Mouse (Mus musculus) heart, adult 9 months (tissue): Measurements from ENCODE around the gene Olfr981.
"Not testable (repeated sequence)": the region's sequence is repeated elsewhere in the genome, so short reads cannot be mapped to it uniquely, and the experiment has no call there.

ENCODE experiments used
- DNase-seq, 2 experiments: peaks; one replicate each; pipeline ENCODE4 v3.0.0; 2022; ENCODE audit warnings: low spot score in 2 of 2

The Olfr981 gene

DNA sequence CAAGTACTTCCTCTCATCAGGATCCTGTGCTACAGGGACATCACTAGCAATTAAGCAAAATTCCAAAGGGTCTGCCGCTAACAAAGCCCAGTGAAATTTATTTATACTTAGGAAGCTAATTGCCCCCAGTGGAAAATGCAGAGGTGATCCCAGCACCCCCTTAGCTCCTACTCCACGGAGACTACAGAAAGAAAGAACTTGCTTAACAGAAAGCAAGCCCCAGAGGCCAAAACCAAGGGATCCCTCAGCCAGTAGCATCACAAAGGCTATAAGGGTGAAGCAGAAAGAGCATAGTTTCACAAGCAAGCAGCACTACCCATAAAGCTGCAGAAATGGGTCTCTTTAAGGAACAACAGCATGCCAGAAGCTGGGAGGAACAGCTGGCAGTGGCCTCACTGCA, at the start of gene Olfr981:
Olfr981 (plus strand) TSS at position 301 of the 400 bp plus-strand sequence.
- DNase-seq = no peak

DNA sequence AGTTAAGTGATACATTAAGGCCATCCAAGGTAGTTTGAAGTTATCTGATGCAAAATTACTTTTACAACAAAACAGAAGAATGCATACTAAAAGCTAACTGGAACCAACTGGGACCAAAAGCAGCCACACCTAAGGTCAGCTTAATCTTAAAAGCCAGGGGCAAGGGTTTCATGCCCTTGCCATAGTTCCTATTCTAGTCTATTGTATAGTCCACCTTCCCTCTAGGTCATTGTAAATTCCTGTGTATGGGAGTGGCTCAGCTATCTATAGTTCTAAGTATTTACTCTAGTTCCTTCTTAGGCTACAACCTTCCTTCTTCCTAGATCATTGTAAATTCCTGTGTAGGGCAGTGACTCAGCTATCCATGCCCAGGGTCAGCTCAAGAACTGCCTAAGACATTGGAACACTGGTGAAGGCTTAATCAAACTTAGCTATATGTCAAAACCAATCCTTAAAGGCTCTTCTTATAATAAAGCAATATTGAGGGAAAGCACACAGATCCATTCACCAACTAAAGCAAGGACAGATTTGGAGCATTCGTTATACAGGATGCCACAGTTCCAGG, 44.6 kb upstream of the Olfr981 start:
- DNase-seq = not testable (repeated sequence)

DNA sequence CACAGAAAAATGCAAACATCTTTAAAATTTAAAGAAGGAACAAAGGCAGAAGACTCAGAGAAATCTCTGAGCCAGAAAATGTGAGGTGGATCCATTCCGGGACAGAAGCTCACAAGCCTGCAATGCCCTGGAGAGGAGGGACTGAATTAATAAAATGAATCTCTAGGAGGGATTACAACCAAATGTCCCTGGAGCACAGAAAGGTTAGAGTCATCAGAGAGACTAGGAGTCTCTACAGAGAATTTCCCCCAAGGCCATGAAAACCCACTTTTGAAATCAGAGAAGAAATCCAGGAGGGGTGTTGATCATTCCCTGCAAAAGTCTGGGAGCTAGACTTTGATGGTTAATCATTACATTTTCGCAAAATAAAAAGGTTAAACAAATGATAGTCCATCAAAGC, 29.5 kb upstream of the Olfr981 start, which contains the start of gene Olfr978:
Olfr978 (plus strand) TSS at position 301 of the 400 bp plus-strand sequence.
- no peak for DNase-seq

DNA sequence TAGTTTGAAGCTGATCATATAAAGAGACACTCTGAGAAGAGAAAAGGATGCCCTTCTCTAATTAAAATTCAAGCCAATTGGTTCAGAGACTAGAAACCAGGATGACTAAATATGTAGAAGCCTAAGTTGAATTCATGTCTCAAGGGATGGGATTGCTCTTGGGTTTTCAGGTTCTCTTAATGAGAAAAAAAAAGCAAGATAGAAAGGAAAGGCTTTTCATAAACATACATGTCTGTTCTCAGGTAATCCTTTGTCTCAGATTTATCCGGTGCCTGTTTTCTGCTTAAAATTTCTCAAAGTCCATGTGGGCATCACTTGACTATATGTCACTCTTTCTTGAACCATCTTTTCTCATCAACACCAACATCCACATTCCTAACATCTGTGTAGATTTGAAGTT, 17.9 kb upstream of the Olfr981 start, which contains the start of gene Olfr979:
Olfr979 (minus strand) TSS at position 101 of the 400 bp plus-strand sequence.
- no peak for DNase-seq

DNA sequence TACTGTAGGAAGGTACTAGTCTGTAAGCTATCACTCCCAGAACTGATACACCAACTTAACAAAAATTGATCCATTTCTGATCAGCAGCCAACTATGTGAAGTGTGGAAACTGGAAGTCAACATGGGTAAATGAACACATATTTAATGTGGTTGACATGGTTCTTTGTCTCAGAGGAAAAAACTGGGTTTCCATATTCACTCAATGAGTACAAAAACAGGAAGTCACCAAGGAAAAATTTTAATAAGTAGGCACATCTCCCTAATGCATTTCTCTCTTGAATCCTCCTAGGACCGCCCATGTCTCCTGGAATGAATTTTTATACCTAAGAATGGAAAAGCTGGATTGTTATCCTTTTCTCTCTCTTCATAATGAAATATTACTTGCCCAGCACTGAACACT, 11.8 kb upstream of the Olfr981 start, which contains the start of gene Olfr980:
Olfr980 (minus strand) TSS at position 101 of the 400 bp plus-strand sequence.
- DNase-seq = no peak

DNA sequence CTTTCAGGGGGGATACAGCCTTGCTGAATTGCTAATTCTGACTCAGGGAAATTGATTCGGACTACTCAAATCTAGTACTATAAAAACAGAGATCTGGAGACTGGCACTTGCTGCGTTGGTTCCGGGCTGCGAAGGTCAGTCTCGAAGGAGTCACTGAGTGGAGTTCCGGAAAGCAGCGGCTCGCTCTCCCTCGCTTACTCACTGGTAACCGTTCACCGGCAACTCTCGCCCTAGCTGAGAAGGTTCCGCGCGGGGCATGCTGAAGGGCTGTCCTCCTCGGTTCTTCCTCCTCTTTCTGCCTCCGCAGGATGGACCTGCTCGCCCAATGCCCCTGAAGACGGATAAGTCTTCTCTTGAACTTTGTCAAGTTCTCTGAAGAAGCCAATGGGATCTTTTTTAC, 28.9 kb downstream of the Olfr981 start:
- no peak for DNase-seq

DNA sequence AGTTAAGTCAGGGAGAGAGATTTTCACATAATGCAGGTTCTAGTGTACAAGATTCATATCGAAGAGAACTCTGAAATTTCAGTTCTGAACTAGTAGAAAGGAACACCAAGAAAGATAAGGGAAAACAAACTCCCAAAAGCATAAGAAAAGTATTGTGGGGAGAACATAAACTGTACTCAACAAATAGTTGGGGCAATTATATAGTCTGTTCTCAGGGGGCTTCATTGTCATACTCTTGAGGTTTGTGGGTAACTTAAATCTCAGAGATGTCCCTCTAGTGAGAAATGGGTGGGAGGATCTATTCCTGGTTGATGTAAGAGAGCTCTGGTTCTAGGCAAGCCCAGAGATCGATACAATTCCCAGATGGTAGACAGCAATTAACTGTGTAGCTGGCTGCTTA, 52.3 kb downstream of the Olfr981 start, which contains the start of gene Olfr982:
Olfr982 (plus strand) TSS at position 301 of the 400 bp plus-strand sequence.
- no peak for DNase-seq
